Mouse (Mus musculus) myocyte (in vitro differentiated cells): ENCODE data around the gene Camkk2.

Source experiments
- CEBPB ChIP-seq: IDR thresholded peaks from 2 replicates; pipeline ENCODE4 v1.6.1; 2011; ENCODE audit warnings: mild to moderate bottlenecking, moderate library complexity; ENCODE audit not compliant: poor library complexity, insufficient read depth, severe bottlenecking
- E2F4 ChIP-seq: IDR thresholded peaks from one replicate; pipeline ENCODE4 v1.6.1; 2011; ENCODE audit warnings: mild to moderate bottlenecking, control low read depth, moderate library complexity; ENCODE audit not compliant: insufficient read depth
- MAX ChIP-seq: IDR thresholded peaks from one replicate; pipeline ENCODE4 v1.6.1; 2011; ENCODE audit warnings: low read depth, mild to moderate bottlenecking, control low read depth
- MYOD1 ChIP-seq, 3 experiments: IDR thresholded peaks; one replicate each; pipeline ENCODE4 v1.6.1; 2011; ENCODE audit warnings: control low read depth in 2 of 3, low read depth in 2 of 3, mild to moderate bottlenecking in 2 of 3, moderate library complexity in 1 of 3; ENCODE audit not compliant: insufficient read length in 2 of 3, control insufficient read depth in 1 of 3
- MYOG ChIP-seq, 3 experiments: IDR thresholded peaks; one replicate each; pipeline ENCODE4 v1.6.1; 2011; ENCODE audit warnings: control low read depth in 2 of 3, low read depth in 2 of 3, mild to moderate bottlenecking in 2 of 3; ENCODE audit not compliant: insufficient read length in 2 of 3, control insufficient read depth in 1 of 3, insufficient read depth in 1 of 3
- POLR2A ChIP-seq: IDR thresholded peaks from one replicate; pipeline ENCODE4 v1.6.1; 2011; ENCODE audit warnings: low read depth, mild to moderate bottlenecking, control low read depth, moderate library complexity; ENCODE audit not compliant: insufficient read length
- POLR2AphosphoS2 ChIP-seq: IDR thresholded peaks from one replicate; pipeline ENCODE4 v1.6.1; 2011; ENCODE audit warnings: low read depth, control low read depth; ENCODE audit not compliant: insufficient read length
- REST ChIP-seq: IDR thresholded peaks from one replicate; pipeline ENCODE4 v1.6.1; 2011; ENCODE audit warnings: mild to moderate bottlenecking, control low read depth, moderate library complexity; ENCODE audit not compliant: insufficient read depth, insufficient read length
- TCF12 ChIP-seq: IDR thresholded peaks from one replicate; pipeline ENCODE4 v1.6.1; 2011; ENCODE audit warnings: mild to moderate bottlenecking, control low read depth; ENCODE audit not compliant: poor library complexity, insufficient read depth, severe bottlenecking
- TCF3 ChIP-seq: IDR thresholded peaks from one replicate; pipeline ENCODE4 v1.6.1; 2011; ENCODE audit warnings: low read depth, control low read depth; ENCODE audit not compliant: insufficient read length

DNA sequence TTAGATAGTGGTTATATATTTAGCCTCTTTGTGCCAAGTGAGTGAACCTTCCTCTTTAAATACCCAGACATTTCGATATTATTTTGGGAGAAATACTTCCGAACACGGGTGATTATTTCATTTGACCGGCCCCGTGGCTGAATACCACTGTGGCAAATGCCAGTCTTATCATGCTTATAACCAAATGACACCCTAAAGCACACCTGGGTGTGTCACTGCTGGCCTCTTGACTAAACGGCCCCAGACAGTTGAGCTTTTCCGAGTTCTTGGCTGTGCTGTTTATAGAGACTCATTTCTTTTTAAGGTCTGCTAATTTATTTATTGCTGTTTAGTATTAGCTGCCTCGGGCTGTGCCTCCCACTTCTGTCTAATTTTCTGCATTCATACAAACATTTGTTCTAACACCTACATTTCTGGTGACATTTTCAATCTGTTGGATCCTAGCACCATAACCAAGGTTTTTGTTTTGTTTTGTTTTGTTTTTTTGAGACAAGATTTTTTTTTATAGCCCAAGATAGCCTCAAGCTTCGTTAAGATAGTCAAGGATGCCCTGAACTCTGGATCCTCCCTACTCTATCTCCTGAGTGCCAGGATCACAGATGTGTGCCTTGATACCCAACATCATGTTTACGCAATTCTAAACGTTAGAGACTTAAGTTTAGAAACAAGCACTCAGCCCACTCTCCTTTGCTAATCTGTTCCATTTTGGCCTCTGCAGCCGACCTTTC lies 78.9 kb downstream of the Camkk2 start:
- no peak for TF ChIP-seq POLR2A
- no peak for TF ChIP-seq MAX
- no peak for TF ChIP-seq E2F4
- no peak for TF ChIP-seq MYOG (IDR thresholded peaks at IDR 0.05; ENCODE audit: control insufficient read depth in 1 of 3, insufficient read depth in 1 of 3, insufficient read length in 2 of 3, low read depth in 2 of 3)
- TF ChIP-seq TCF3, result no peak
- TF ChIP-seq CEBPB, result no peak
- TF ChIP-seq MYOD1 (IDR thresholded peaks at IDR 0.05; ENCODE audit: control insufficient read depth in 1 of 3, insufficient read length in 2 of 3, low read depth in 2 of 3), result no peak
- no peak for TF ChIP-seq TCF12
- no peak for TF ChIP-seq POLR2AphosphoS2
- no peak for TF ChIP-seq REST
